Mouse (Mus musculus): ENCODE data around the gene Fads2.

DNA sequence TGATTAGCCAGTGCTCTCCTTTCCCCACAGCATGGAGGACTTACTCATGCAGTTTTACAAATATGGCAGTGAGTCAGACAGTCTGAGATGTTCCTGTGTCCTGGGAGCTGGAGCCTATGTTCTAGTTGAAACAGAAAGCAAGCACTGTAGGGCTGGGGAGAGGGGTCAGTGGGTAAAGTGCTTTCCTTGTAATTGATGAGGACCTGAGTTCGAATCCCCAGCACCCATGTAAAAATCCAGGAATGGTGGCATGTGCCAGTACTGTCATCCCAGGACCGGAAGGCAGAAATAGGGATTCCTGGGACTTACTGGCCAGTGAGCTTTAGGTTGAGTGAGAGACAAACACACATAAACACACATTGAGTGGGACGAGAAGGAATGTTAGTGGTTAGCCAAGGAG is 44.9 kb downstream of the Fads2 start:
- TF ChIP-seq POLR2A (IDR thresholded peaks at IDR 0.05; ENCODE audit: extremely low read depth, insufficient read depth, low read length) (no peak), CTCF (IDR thresholded peaks at IDR 0.05; ENCODE audit: low read depth, low read length) (no peak)
